Mouse (Mus musculus): ENCODE results near the gene Wnt7b. TPM values are rescaled to one million over a fixed set of nuclear protein-coding genes. Genes with fewer than 3 reads are reported as not detected.

Gene Wnt7b
- polyA plus RNA-seq, 1 experiment from 2014 or later, result 20.2 TPM

DNA sequence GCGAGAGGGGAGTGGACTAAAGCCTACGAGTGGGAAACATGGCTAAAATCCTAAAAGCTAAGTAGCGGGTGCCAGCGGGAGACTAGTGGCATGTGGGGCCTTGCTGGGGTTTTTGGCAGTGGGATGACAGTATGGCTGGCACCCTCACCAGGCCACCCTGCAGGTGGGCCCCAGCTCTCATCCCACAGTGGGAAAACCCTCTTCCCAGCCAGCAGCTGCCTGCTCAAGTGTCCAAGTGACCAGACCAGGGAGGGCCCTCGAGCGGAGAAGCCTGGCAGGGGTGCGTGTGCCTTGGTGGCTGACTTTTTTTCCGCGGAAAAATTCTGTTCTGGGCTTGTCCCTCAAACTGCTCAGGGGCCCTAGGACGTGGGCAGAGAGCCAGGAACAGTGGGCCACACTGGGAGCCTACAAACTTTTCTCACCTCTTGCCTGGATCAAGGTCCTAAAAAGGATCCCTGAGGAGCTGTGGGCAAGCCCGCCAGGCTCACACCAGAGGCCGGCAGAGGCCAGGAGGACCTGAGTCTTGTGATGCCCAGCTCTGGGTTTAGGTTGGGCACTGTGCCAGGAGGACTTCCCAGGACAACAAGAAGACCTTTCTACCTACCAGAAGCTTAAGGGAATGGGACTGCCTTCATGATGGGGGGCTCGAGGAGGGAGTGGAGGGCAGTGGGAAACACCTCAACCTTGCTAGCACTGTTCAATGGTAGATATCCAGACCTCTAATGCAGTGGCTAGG is 18.1 kb downstream of the Wnt7b start:
- H3K36me3 ChIP-seq, result no peaks in the 10 kb centered on the region
- H3K4me1 ChIP-seq, result peaks cover 28% of the 10 kb centered on the region
- no peak overlapping the region for H3K9ac ChIP-seq (replicated peaks)
- no peak overlapping the region for H3K4me3 ChIP-seq (replicated peaks)
- H3K4me2 ChIP-seq, result no peak overlapping the region
- no peaks in the 10 kb centered on the region for H3K27me3 ChIP-seq (replicated peaks)
- 80% methylated on average over 13 of the region's 13 CpGs for WGBS
- peaks cover 4% of the 10 kb centered on the region; the same call in 1 of the 2 replicates for H3K9me3 ChIP-seq (replicated peaks)
- H3K27ac ChIP-seq (replicated peaks), result peak overlapping the region; percentile 45
- ATAC-seq (ENCODE audit: low FRiP score), result no peak

- 48% methylated on average over 12 of the region's 12 CpGs for WGBS
- Histone ChIP-seq H3K4me3 (replicated peaks) (no peak overlapping the region), H3K9me3 (replicated peaks) (peaks cover 4% of the 10 kb centered on the region; the same call in 1 of the 2 replicates), H3K4me2 (no peak overlapping the region), H3K9ac (replicated peaks) (no peak overlapping the region), H3K27ac (replicated peaks) (no peak overlapping the region), H3K4me1 (peaks cover 18% of the 10 kb centered on the region), H3K27me3 (replicated peaks) (no peaks in the 10 kb centered on the region), H3K36me3 (no peaks in the 10 kb centered on the region)
- no peak for ATAC-seq (ENCODE audit: low FRiP score)
Observed at GRCm38 (mm10) chr15:85561953-85562352, 20.3 kb downstream of the Wnt7b start.

- 75% methylated on average over 11 of the region's 11 CpGs for WGBS
- no peak overlapping the region for H3K27ac ChIP-seq (replicated peaks)
- no peak overlapping the region for H3K4me2 ChIP-seq
- H3K36me3 ChIP-seq, result no peaks in the 10 kb centered on the region
- no peak for ATAC-seq (ENCODE audit: low FRiP score)
- no peak overlapping the region for H3K9ac ChIP-seq (replicated peaks)
- H3K27me3 ChIP-seq (replicated peaks), result no peaks in the 10 kb centered on the region
- H3K4me3 ChIP-seq (replicated peaks), result no peak overlapping the region
- peaks cover 4% of the 10 kb centered on the region; the same call in 1 of the 2 replicates for H3K9me3 ChIP-seq (replicated peaks)
- H3K4me1 ChIP-seq, result peaks cover 12% of the 10 kb centered on the region; the same call in 1 of the 2 replicates
Observed at GRCm38 (mm10) chr15:85560830-85561229, 21.4 kb downstream of the Wnt7b start.

- H3K4me2 ChIP-seq, result no peak overlapping the region
- H3K27ac ChIP-seq (replicated peaks), result no peak overlapping the region
- H3K9me3 ChIP-seq (replicated peaks), result peaks cover 4% of the 10 kb centered on the region; the same call in 1 of the 2 replicates
- WGBS, result 87% methylated on average over 25 of the region's 25 CpGs
- ATAC-seq (ENCODE audit: low FRiP score), result no peak
- no peak overlapping the region for H3K9ac ChIP-seq (replicated peaks)
- H3K27me3 ChIP-seq (replicated peaks), result no peaks in the 10 kb centered on the region
- H3K36me3 ChIP-seq, result no peaks in the 10 kb centered on the region
- H3K4me3 ChIP-seq (replicated peaks), result no peak overlapping the region
- H3K4me1 ChIP-seq, result 0 out of 2 replicates have a peak, but pooled peaks cover 2% of the 10 kb centered on the region
Observed at GRCm38 (mm10) chr15:85558840-85559540, 23.3 kb downstream of the Wnt7b start.

DNA sequence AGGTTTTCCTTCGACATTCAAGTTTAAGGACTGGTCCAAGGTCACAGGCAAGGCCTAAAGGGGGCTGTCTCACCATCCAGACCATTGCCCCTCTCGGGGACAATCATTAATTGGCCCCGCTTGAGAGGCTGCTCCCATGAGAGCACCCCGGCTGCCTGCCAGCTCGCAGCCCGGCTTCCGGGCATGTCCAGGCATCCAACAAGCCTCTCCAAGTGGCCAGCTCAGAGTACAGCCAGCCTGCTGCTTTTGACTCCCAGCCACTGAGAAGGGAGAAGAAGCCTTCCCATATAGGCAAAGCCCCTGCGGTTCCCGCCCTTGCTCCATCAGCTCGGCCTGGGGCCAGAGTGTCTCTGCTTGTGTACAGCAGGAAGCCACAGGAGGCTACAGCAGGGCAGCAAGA is 26.5 kb downstream of the Wnt7b start:
- H3K27ac ChIP-seq (replicated peaks), result peak overlapping the region; percentile 23; the same call in 1 of the 2 replicates
- H3K9ac ChIP-seq (replicated peaks), result no peak overlapping the region
- no peak overlapping the region for H3K4me2 ChIP-seq
- WGBS, result 57% methylated on average over 10 of the region's 10 CpGs
- no peak for ATAC-seq (ENCODE audit: low FRiP score)
- H3K36me3 ChIP-seq, result no peaks in the 10 kb centered on the region
- no peaks in the 10 kb centered on the region for H3K27me3 ChIP-seq (replicated peaks)
- H3K4me3 ChIP-seq (replicated peaks), result no peak overlapping the region
- 0 out of 2 replicates have a peak, but pooled peaks cover 2% of the 10 kb centered on the region for H3K4me1 ChIP-seq
- H3K9me3 ChIP-seq (replicated peaks), result no peaks in the 10 kb centered on the region

DNA sequence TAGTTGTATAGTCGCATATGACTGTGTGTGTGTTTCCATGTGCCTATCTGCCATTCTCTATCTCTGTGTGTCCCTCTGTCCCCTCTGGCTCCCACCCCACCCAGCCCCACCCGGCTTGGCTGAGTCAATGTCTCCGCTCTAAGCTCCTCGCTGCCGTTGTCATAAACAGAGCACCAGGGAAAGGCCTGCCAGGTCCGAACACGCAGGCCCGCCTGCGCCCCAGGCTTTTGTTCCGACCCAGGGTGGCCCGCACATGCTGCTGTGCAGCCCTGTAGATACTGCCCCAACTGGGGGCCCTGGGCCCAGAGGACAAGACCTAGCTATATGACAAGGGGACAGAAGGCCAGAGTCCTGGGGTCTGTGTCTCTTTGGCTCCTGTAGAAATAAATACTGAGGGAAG is 28.9 kb downstream of the Wnt7b start:
- Histone ChIP-seq H3K4me2 (no peak overlapping the region), H3K36me3 (no peaks in the 10 kb centered on the region), H3K9me3 (replicated peaks) (no peaks in the 10 kb centered on the region), H3K27ac (replicated peaks) (no peak overlapping the region), H3K4me3 (replicated peaks) (no peak overlapping the region), H3K27me3 (replicated peaks) (no peaks in the 10 kb centered on the region), H3K4me1 (peaks cover 6% of the 10 kb centered on the region; the same call in 1 of the 2 replicates), H3K9ac (replicated peaks) (no peak overlapping the region)
- ATAC-seq (ENCODE audit: low FRiP score), result no peak
- WGBS, result 82% methylated on average over 11 of the region's 11 CpGs

GRCm38 (mm10) chr15:85546500-85546899 is 35.8 kb downstream of the Wnt7b start:
- Histone ChIP-seq H3K4me2 (no peak overlapping the region), H3K4me3 (replicated peaks) (no peak overlapping the region), H3K27me3 (replicated peaks) (no peaks in the 10 kb centered on the region), H3K4me1 (peaks cover 9% of the 10 kb centered on the region), H3K27ac (replicated peaks) (no peak overlapping the region), H3K36me3 (no peaks in the 10 kb centered on the region), H3K9ac (replicated peaks) (no peak overlapping the region), H3K9me3 (replicated peaks) (no peaks in the 10 kb centered on the region)
- no peak for ATAC-seq (ENCODE audit: low FRiP score)
- 73% methylated on average over 4 of the region's 4 CpGs for WGBS

- Histone ChIP-seq H3K27me3 (replicated peaks) (no peaks in the 10 kb centered on the region), H3K4me2 (no peak overlapping the region), H3K4me3 (replicated peaks) (no peak overlapping the region), H3K4me1 (peaks cover 9% of the 10 kb centered on the region), H3K9me3 (replicated peaks) (no peaks in the 10 kb centered on the region), H3K9ac (replicated peaks) (no peak overlapping the region), H3K36me3 (no peaks in the 10 kb centered on the region), H3K27ac (replicated peaks) (no peak overlapping the region)
- WGBS, result 79% methylated on average over 5 of the region's 5 CpGs
- ATAC-seq (ENCODE audit: low FRiP score), result no peak
Observed at GRCm38 (mm10) chr15:85545369-85545768, 36.9 kb downstream of the Wnt7b start.

GRCm38 (mm10) chr15:85538170-85538569 is 44.1 kb downstream of the Wnt7b start:
- no peak overlapping the region for H3K4me3 ChIP-seq (replicated peaks)
- peaks cover 16% of the 10 kb centered on the region for H3K4me1 ChIP-seq
- peak overlapping the region; percentile 51 for H3K27ac ChIP-seq (replicated peaks)
- no peak for ATAC-seq (ENCODE audit: low FRiP score)
- no peak overlapping the region for H3K4me2 ChIP-seq
- no peaks in the 10 kb centered on the region for H3K36me3 ChIP-seq
- no peaks in the 10 kb centered on the region for H3K9me3 ChIP-seq (replicated peaks)
- 39% methylated on average over 11 of the region's 11 CpGs for WGBS
- H3K27me3 ChIP-seq (replicated peaks), result no peaks in the 10 kb centered on the region
- no peak overlapping the region for H3K9ac ChIP-seq (replicated peaks)

- no peak for ATAC-seq (ENCODE audit: low FRiP score)
- H3K36me3 ChIP-seq, result no peaks in the 10 kb centered on the region
- H3K27me3 ChIP-seq (replicated peaks), result no peaks in the 10 kb centered on the region
- H3K4me1 ChIP-seq, result peaks cover 16% of the 10 kb centered on the region
- H3K4me3 ChIP-seq (replicated peaks), result no peak overlapping the region
- H3K9ac ChIP-seq (replicated peaks), result no peak overlapping the region
- no peak overlapping the region for H3K27ac ChIP-seq (replicated peaks)
- no peak overlapping the region for H3K4me2 ChIP-seq
- no peaks in the 10 kb centered on the region for H3K9me3 ChIP-seq (replicated peaks)
- WGBS, result 84% methylated on average over 25 of the region's 25 CpGs
Observed at GRCm38 (mm10) chr15:85537151-85537550, 45.1 kb downstream of the Wnt7b start.

- Histone ChIP-seq H3K9ac (replicated peaks) (no peak overlapping the region), H3K27me3 (replicated peaks) (no peaks in the 10 kb centered on the region), H3K4me3 (replicated peaks) (no peak overlapping the region), H3K36me3 (no peaks in the 10 kb centered on the region), H3K9me3 (replicated peaks) (no peaks in the 10 kb centered on the region), H3K27ac (replicated peaks) (no peak overlapping the region), H3K4me2 (no peak overlapping the region), H3K4me1 (peaks cover 14% of the 10 kb centered on the region)
- no peak for ATAC-seq (ENCODE audit: low FRiP score)
- WGBS, result 88% methylated on average over 6 of the region's 6 CpGs
Observed at GRCm38 (mm10) chr15:85534646-85535045, 47.6 kb downstream of the Wnt7b start.

- no peak overlapping the region for H3K9ac ChIP-seq (replicated peaks)
- no peak for ATAC-seq (ENCODE audit: low FRiP score)
- no peak overlapping the region for H3K27ac ChIP-seq (replicated peaks)
- peaks cover 10% of the 10 kb centered on the region for H3K4me1 ChIP-seq
- H3K27me3 ChIP-seq (replicated peaks), result no peaks in the 10 kb centered on the region
- H3K9me3 ChIP-seq (replicated peaks), result no peaks in the 10 kb centered on the region
- H3K36me3 ChIP-seq, result no peaks in the 10 kb centered on the region
- H3K4me3 ChIP-seq (replicated peaks), result no peak overlapping the region
- no peak overlapping the region for H3K4me2 ChIP-seq
- 76% methylated on average over 8 of the region's 8 CpGs for WGBS
Observed at GRCm38 (mm10) chr15:85534215-85534614, 48.1 kb downstream of the Wnt7b start.
